Mouse (Mus musculus) olfactory bulb, adult 2 months (tissue): Measurements from ENCODE around the gene Tmem211.

Experiments
- CTCF ChIP-seq: fragments of 200-500 bp; IDR thresholded peaks from 2 replicates; pipeline ENCODE4 v1.5.1; 2012; ENCODE audit warnings: low read depth, mild to moderate bottlenecking, low read length, moderate library complexity; ENCODE audit not compliant: insufficient read depth
- POLR2A ChIP-seq: fragments of 200-500 bp; IDR thresholded peaks from 2 replicates; pipeline ENCODE4 v1.6.1; 2012; ENCODE audit warnings: mild to moderate bottlenecking, low read depth, low read length, moderate library complexity; ENCODE audit not compliant: insufficient read depth

- TF ChIP-seq CTCF, result no peak
- no peak for TF ChIP-seq POLR2A
Observed at GRCm38 (mm10) chr5:113265637-113266036, 38.9 kb downstream of the Tmem211 start.
